In the genomic region with DNA sequence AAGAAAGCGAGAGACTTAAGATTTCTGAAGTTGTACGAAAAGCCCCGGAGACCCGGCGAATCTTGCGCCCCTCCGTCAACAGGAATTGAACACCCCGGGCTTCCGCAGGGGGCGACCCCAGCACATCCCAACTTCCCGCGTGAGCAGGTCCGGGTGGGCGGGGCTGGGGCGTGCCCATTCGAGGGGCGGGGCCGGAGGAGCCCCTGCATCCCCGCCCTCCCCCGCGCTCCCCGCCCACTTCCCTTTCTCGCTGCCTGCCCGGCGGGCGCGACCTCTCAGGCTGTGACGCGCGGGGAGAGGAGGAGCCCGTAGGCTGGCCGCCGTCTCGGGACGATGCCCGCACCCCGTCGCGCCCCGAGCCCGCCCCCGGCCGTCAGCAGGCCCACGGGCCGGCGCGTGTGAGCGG, we compare ENCODE assay signal across 8 mouse cellular contexts.
A peak's percentile ranks its signal among the peaks of the same experiment; 100 is the strongest.
DNase-seq lines count a peak whose midpoint lies in the region; ATAC-seq lines count a peak whose summit lies in the region.

No protein-coding gene starts in this region.

- no peaks in the 10 kb centered on the region for H3K9me3 ChIP-seq in hindbrain, embryonic 13.5 days

- peak overlapping the region; percentile 60 for H3K27ac ChIP-seq in hindbrain, embryonic 13.5 days

- H3K4me1 ChIP-seq in hindbrain, embryonic 13.5 days (replicated peaks) = peaks cover 25% of the 10 kb centered on the region

- no peaks in the 10 kb centered on the region for H3K27me3 ChIP-seq in hindbrain, embryonic 13.5 days

- H3K4me3 ChIP-seq in hindbrain, embryonic 13.5 days = peak overlapping the region; percentile 65

- peak overlapping the region; percentile 92 for H3K4me2 ChIP-seq in hindbrain, embryonic 13.5 days

- DNase-seq in R1 (ENCODE audit: low read depth, low spot score) = peak; percentile 93
- peak; percentile 89 to 95 for DNase-seq in cerebellum, postnatal 10 days
- peak; percentile 44 to 53 for DNase-seq in frontal cortex, postnatal 14 days (ENCODE audit: low spot score in 2 of 2)
- peak; percentile 71 to 76 for DNase-seq in layer of hippocampus, postnatal 36 days
- peak; percentile 94 for DNase-seq in lung, postnatal 25 days (ENCODE audit: low spot score)
- peak; percentile 8 for DNase-seq in retina, adult 2 months (ENCODE audit: low read depth, low spot score)
- peak; percentile 90 to 94 for DNase-seq in thymus, postnatal 36 days

- H3K36me3 ChIP-seq in hindbrain, embryonic 13.5 days = no peaks in the 10 kb centered on the region

- WGBS in hindbrain, embryonic 13.5 days = 0% methylated on average over 16 of the region's 48 CpGs

- H3K9ac ChIP-seq in hindbrain, embryonic 13.5 days = peak overlapping the region; percentile 80

- ATAC-seq in hindbrain, embryonic 13.5 days (ENCODE audit: low FRiP score) = peak; percentile 87

Comparison
In these comparisons a context has a peak if more than half of its experiments do, and no peak if none do; other contexts are left out.
1. Peak in every context shown above with its lines: DNase-seq, ATAC-seq, H3K4me3 ChIP-seq and H3K27ac ChIP-seq.
2. DNase-seq: peak in every context shown above with its lines; median percentile 94 in lung, postnatal 25 days; 93 in R1; 92 in cerebellum, postnatal 10 days; 92 in thymus, postnatal 36 days; 74 in layer of hippocampus, postnatal 36 days; 48 in frontal cortex, postnatal 14 days; 8 in retina, adult 2 months.